Mouse (Mus musculus): ENCODE data around the gene Ptprn2. TPM values are rescaled to one million over a fixed set of nuclear protein-coding genes. Genes with fewer than 3 reads are reported as not detected.

The Ptprn2 gene
- total RNA-seq (2015; ENCODE audit: low replicate concordance) (not detected in 2 replicates), total RNA-seq (2017; ENCODE audit: low replicate concordance) (not detected in 2 replicates)

DNA sequence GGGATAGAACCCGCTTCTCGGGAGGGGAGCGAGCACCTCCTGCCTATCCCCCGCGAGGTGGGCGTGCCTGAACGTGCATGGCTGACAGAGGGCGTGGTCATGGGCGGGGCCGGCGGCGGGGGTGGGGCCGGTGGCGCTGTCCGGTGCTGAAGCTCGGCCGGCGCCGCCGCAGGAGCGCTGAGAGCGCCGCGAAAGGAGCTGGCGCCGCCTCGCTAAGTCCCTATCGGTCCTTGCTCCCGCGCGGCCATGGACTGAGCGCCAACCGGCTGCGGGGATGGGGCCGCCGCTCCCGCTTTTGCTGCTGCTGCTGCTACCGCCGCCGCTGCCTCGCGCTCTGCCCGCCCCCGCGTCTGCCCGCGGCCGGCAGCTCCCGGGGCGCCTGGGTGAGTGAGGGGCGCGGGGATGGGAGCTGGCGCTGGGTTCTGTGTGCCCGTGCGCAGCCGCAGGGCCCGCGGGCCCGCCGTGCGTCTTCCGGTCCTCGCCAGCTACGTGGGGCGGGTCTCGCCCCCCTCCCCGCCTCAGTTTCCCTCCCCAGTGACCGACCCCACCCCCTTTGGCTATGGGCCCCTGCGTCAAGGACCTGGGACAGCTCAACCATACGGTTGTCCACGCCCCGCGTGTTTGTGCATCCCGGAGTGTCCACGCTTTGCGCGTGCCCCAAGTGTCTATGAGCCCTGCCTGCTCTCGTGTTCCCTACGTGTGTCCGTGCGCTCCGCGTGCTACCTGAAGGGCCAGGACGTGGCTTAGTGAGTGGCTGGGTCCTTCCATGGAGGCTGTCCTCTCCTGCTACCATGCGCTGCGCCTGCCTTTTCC is at the start of gene Ptprn2:
TSS of gene Ptprn2 (plus strand) at position 130 of the 813 bp plus-strand sequence.
- ATAC-seq (replicated peaks; ENCODE audit: low FRiP score, poor library complexity, severe bottlenecking) = no peak; the same call in 1 of the 2 replicates

DNA sequence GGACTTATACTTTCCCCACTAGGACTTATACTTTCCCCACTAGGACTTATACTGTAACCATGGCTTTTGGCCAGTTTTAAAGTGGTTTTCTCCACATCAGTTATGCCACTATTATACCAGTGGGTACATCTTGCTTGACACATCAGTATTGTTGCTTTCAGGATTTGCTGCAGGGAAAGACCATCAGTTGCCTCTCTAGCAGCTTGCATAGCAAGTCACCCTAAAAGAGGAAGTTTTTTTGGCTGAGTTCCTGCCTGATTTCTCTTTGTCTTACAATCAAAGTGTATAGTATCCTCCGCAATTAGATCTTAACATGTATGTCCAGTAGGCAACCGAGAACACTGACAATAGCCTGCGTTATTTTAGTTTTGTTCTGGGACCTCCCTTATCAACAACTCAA is 49.4 kb upstream of the Ptprn2 start:
- no peak for ATAC-seq (replicated peaks; ENCODE audit: low FRiP score, poor library complexity, severe bottlenecking)

DNA sequence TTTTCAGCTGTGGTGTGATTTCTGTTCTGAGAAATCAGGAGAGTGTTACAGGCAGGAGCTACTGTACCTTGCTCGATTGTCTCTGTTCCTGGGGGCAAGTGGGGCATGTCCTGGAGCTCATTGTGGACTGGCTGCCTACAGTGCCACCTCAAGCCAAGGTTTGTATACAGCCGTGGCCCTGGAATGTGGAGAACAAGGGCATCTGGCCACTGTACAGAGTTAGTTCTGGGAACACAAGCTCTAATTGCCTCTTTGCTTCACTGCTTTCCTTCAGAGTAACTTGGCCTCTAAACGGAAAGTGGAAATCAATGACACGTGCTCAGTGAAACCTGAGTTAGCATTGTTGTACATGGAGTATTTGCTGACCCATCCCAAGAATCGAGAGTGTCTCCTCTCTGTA is 46.9 kb upstream of the Ptprn2 start:
- no peak for ATAC-seq (replicated peaks; ENCODE audit: low FRiP score, poor library complexity, severe bottlenecking)

DNA sequence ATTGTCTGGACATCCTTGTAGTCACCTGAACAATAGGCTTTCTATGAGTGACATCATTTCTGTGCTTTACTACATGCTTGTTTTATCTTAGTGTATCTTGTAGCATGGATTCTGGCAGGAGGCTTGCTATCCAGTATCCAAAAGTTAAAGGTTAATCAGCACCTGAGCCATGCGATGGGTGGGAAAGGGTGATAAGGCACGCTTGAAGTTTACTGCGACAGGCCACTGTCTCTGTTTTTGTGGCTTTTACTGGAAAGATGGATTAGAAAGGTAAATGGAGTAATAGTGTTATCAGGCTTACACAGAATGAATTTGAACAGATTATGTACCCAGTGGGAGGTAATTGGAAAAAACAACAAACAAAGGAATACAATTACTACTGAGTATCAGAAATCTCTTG is 43.3 kb upstream of the Ptprn2 start:
- no peak for ATAC-seq (replicated peaks; ENCODE audit: low FRiP score, poor library complexity, severe bottlenecking)

DNA sequence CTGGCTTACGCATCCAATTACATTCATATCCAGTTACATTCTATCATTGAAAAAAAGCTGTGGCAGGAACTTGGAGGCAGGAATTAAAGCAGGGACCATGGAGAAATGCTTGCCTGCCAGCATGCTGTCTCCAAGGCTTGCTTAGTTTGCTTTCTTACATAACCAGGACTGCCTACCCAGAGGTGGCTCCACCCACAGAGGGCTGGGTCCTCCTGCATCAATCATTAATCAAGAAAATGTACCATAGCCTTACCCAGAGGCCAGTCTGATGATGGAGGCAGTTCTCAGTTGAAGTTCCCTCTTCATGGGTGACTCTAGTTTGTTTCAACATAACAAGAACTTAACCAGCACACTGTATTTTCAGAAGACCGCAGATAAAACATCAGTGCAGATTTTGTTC is 36.0 kb upstream of the Ptprn2 start:
- ATAC-seq (replicated peaks; ENCODE audit: low FRiP score, poor library complexity, severe bottlenecking) = no peak

DNA sequence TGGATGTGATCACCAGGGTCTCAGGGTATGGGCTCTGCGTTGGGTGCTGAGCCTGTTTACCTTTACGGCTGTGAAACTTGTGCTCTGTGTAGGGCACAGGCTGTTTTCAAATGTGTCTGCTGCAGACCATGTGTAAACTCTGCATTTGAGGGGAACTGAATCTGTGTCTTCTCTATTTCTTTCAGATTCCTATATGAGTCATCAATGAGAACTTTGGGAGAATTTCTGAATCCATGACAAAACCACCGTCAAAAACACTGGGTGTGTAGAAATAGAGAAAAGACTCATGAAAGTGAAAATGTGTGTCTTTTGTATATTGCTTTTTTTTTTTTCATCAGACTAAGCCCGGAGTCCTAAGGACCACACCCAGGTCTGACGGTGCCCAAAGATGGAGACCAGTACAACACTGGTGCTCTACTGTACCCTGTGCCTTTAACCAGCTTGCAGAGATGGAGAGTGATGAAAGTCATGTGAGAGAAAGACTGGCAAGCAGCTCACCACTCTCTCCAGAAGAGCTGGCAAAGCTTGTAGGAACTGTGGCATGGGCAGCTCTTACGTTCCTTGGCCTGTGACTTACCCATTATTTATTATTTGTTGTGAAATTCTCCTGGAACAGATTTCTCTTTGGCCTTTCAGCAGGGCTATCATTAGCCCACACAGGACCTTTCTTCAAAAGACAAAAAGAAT is 25.0 kb upstream of the Ptprn2 start:
- ATAC-seq (replicated peaks; ENCODE audit: low FRiP score, poor library complexity, severe bottlenecking) = no peak

DNA sequence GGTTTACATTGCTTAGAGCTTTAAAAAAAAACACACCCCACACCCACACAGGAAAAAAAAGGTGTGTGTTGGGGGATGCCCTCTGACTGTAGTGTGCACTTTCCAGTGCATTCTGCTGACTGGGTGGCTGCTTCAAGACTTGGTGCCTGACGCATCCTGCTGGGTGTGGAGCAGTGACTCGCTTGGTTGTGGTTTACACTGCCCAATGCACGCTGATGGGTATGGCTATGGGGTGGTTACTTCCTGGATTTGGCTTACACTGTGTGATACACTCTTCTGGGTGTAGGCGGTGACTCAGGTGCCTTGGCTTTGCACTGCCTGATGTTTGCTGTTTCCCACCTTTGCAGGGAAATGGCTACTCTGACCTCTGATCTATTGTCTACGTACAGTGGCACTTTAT is 18.5 kb upstream of the Ptprn2 start:
- ATAC-seq (replicated peaks; ENCODE audit: low FRiP score, poor library complexity, severe bottlenecking) = peak; percentile 34; the same call in 1 of the 2 replicates

DNA sequence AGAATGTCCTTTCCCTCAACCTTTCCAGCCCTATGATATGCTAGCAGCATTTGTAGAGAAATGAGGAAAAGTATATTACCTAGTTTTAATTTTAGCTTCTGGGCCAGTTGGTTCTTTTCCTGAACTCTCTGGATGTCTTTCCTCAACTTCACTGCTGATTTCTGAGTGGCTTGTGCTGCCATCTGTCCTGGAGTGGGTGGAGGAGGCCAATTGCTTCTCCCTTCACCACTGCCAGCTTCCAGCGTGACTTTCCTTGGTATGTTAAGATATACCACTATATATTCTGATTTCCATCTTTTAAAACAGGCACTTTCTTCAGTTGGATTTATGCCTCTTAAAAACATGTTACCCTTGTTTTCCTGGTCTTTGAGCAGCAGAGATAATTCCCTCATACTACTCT is 17.2 kb upstream of the Ptprn2 start:
- ATAC-seq (replicated peaks; ENCODE audit: low FRiP score, poor library complexity, severe bottlenecking) = no peak

DNA sequence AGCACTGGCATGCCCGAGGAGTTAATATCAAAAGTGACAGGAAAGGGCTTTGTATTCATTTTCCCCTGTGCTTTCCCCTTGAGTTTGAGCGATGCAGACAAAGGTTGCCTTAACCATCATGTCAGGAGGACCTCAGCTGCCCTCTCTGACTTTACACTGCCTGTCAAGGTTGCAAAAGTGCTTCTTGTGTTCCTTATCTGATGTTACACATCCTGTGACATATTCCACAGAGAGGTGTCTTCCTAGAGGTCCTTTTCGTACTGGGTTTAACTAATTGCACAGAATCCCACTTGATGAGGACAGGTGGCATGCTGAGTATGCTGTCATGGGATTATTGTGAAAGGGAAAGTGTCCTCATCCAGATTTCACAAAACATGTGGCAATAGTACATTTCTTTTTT is 16.4 kb upstream of the Ptprn2 start:
- no peak for ATAC-seq (replicated peaks; ENCODE audit: low FRiP score, poor library complexity, severe bottlenecking)

DNA sequence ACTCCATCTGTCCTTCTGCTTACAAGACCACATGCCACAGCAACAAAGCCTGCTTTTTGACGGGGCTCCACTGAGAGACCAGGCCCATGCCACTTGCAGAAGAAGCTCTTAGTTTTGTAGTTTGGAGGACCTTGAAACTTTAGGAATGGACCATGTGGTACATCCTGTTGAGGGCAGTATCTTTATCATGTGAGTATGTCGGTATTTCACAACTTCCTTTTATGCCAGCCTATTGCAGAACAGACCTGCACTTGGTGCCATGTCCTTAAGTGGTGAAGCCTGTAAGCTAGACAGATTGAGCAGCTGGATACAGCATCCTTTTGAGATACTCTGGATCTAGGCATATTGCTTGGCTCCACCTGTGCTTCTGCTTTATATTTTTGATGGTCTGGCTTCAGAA is 12.3 kb upstream of the Ptprn2 start:
- ATAC-seq (replicated peaks; ENCODE audit: low FRiP score, poor library complexity, severe bottlenecking) = no peak

DNA sequence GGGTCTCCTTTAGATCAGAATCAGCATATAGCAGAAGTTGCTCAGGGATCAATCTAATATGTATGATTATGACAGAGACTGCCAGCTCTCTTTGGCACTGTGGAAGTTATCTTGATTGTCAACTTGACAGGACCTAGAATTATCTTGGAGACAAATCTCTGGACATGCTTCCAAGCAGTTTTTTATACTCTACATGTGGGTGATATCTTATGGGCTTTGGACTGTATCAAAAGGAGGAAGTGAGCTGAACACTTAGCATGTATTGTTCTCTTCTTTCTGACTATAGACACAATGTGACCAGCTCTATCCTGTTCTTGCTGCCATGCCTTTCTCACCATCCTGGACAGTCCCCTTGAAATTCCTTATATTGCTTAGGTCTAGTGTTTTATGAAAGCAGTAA is 11.8 kb upstream of the Ptprn2 start:
- no peak for ATAC-seq (replicated peaks; ENCODE audit: low FRiP score, poor library complexity, severe bottlenecking)

DNA sequence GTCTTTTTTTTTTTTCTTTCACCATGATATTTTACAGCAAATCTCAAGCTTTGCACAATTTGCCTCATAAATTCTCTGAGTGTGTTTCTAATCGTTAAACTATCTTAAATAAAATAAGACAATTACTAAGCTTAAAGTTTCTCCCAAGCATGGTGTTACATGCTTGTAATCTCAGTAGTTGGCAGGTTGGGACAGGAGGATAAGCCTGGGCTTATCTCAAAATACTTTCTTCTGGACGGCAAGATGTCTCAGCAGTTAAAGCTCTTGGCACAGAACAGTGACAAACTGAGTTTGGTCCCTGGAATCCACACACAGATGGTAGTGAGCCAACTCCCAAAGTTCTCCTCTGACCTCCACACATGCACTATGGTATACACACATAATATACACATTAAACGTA is 10.8 kb upstream of the Ptprn2 start:
- ATAC-seq (replicated peaks; ENCODE audit: low FRiP score, poor library complexity, severe bottlenecking) = no peak

DNA sequence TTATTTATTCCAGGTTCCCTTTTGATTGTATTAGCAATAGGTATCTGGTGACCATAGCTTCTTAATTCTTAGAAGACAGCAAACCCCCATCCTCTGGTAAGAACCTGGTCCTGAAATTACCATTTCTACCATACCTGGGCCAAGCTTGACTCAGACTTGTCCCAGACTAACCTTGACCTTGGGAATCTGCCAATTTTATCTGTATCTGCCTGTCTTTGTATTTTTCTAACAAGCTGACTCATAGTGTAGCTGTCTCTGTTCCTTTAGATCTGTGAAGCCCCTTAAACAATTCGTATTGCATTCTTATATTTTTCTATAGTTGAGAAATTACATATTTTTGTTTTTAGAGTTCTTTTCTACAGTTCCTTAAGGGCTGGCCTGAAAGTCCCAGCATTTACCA is 6.7 kb upstream of the Ptprn2 start:
- ATAC-seq (replicated peaks; ENCODE audit: low FRiP score, poor library complexity, severe bottlenecking) = no peak

DNA sequence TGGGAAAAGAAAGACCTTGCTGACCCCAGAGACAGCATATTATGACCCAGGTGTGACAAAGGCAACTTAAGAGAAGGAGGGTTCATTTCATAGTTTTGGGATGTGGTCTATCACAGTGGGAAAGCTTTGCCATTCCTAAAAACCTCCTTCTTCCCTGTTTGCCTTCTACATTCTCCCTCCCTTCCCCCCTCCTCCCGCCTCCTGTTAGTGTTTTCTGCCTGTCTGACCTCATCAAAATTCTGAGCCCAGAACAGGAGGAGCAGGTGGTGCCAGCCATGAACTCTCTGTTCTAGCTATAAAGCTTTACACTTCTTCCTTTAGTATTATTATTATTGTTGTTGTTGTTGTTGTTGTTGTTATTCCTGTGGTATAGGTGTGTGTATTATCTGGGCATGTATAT is 3.6 kb upstream of the Ptprn2 start:
- no peak for ATAC-seq (replicated peaks; ENCODE audit: low FRiP score, poor library complexity, severe bottlenecking)

DNA sequence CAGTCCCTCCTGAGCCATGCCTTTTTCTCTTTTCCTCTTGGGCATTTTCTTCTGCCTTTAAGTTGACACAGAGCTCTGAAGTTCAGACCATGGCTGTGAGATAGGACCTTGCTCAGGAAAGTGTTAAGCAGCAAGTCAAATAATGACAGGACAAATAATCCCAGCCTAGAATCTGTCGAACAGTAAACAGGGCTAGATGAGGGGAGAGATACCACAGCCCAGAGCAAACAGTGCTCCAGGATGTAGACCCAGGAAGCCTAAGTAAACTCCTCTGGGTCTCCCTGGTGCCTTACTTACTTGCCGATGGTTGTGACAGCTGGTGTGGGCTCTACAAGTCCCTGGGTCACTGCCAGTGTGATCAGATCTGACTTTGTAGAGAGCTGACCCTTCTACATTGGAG is 1.9 kb upstream of the Ptprn2 start:
- ATAC-seq (replicated peaks; ENCODE audit: low FRiP score, poor library complexity, severe bottlenecking) = no peak

DNA sequence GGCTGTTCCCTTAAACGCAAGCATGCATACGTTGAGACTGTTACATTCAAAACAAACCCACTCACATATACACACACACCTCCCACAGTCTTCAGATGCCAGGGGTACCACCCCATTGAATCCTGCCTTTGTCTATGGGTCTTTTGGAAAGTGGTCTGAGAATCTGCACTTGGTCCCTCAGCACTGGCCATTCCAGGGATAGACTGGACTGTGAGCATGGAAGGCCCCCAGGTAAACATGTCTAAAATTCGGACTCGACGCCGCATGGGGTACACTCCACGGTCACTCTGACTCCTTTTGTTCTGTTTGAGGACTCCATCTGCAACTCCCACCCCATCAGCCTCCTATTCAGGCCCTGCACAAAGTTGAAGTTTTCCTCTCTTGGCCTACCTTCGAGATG is 529 bp upstream of the Ptprn2 start:
- ATAC-seq (replicated peaks; ENCODE audit: low FRiP score, poor library complexity, severe bottlenecking) = 0 out of 2 replicates have a peak, but pooled peaks have one; percentile 23

DNA sequence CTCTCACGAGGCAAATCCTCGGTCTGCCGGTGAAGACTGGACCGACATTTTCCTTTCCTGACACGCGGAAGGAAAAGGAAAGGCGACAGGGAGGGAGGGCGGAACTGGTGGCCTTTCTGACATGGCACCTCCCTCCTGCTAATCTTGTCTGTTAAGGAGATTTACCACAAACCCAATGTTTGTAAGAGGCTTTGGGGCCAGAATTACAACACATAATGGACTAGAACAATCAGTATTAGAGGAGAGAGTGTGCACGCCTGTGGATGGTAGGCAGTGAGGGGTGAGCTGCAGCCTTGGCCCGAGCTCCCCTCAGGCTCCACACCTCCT is 847 bp downstream of the Ptprn2 start:
- no peak for ATAC-seq (replicated peaks; ENCODE audit: low FRiP score, poor library complexity, severe bottlenecking)

DNA sequence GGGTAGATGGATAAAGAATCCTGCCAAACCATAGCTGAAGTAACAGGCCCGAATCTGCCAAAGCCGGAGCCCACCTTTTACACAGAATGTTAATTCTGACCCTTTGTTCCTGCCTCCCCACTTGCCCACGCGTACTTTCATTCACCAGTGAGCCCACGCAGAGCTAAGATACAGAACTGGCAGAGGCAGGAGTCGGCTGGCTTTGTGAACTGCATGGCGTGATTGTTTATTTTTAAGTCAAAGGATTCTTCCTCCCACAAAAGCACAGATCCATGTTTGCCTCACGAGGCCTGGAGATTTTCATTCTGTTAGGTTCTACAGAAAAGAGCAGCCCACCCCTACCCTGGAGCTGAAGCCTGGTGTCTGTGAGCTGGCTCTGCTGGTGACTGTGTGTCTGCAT is 3.3 kb downstream of the Ptprn2 start:
- no peak for ATAC-seq (replicated peaks; ENCODE audit: low FRiP score, poor library complexity, severe bottlenecking)

DNA sequence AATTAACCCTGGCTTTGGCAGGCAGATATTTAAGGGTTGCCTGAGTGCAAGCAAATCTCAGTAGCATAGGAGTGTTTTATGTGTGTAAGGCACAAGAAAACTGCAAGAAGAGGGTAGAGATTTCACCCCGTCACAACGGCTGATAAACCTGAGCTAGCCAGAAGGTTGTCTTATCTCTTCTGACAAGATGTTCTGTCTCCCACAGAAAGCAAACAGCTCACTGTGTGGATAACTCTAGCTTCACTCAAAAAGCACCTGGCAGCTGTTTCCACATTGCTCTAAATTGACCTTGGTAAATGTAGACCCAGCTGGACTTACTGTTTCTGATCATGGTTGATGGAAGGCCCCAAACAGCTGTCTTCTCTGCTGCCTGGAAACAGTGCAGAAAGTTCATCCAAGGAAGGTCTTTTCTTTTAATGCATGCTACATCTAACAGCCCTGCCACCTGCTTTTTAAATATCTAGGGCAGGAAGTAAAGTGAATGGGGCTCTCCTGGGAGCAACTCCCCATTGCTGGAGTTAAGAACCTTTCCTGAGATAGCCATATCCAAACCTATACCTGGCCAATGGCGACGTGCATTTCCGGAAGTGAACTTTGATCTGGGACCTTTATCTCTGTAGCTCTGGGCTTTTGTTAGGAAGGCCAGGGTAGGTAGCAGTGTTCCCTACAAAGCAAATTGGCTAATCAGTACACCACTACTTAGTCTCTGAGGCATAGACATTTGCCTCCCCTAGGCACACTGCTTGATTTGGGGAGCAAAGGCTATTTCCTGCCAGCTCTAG is 5.2 kb downstream of the Ptprn2 start:
- ATAC-seq (replicated peaks; ENCODE audit: low FRiP score, poor library complexity, severe bottlenecking) = no peak

DNA sequence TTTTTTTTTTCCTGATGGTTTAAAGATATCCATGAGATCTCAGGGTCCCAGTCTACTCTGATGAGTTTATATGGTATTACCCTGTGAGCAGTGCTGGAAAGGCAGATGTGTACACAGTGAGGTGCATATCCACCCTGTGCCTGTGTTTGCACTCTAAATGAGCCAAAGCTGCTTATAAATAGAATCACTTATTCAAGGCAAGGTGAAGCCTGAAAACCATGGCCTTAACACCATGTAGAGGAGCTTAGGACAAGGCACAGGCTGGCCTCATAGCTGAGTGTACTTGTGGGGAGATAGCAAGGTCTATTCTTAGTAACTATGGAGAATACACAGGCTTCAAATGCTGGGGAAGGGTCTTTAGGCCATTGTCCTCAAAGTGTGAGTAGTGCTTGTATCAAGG is 13.1 kb downstream of the Ptprn2 start:
- no peak for ATAC-seq (replicated peaks; ENCODE audit: low FRiP score, poor library complexity, severe bottlenecking)

DNA sequence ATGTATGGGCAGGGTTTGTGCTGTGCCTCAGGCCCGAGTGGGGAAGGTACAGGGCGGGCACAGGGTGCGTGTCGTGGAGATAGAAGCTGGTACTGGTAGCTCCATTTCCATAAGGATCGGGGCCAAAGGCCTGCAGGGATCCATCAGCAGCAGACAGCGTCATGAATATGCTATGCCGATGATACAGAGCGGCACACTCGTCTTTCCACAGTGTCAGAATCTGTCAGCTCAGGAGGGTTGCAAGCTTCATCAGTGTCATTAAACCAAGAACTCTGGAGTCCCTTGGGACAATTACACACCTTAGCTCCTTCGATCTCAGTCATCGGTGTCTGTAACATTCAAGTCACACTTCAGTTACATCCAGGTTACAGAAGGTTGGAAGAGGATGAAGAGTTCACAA is 15.1 kb downstream of the Ptprn2 start:
- ATAC-seq (replicated peaks; ENCODE audit: low FRiP score, poor library complexity, severe bottlenecking) = no peak

All from erythroid progenitor cell, adult 5-6 weeks (primary cell).